25 mouse cellular contexts compared by ENCODE assay signal in the genomic region with DNA sequence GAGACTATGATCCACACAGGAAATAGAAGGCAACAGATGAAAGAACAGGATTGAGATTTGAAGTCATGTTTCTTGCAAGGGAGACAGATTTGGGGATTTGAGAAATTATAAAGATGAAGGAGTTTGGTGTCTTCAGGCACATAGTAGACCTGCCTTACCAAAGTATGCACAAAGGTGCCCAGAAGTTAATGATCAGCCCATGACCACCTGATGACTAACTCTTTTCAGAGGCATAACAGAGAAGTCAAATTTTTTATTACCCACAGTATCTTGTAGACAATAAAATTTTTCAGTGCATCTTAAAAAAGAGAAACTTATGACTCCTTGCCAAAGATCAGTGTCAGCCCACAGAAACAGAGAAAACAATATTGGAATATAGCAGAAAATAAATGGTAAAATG. TPM values are rescaled to one million over a fixed set of nuclear protein-coding genes. Genes with fewer than 3 reads are reported as not detected.
"Had no signal": no experiment of that assay in that cellular context is flagged by ENCODE, and none has a peak within 500 bp of the region (broad histone marks: within the 10 kb centered on the region; RNA-seq: fewer than 3 reads in every experiment).

No protein-coding gene starts in this region.

- H3K9me3 ChIP-seq: heart, embryonic 13.5 days; heart, embryonic 15.5 days; hindbrain, embryonic 13.5 days; hindbrain, embryonic 15.5 days; kidney, embryonic 15.5 days; limb, embryonic 13.5 days; limb, embryonic 15.5 days; liver, embryonic 12.5 days had no signal

- H3K4me1 ChIP-seq: heart, embryonic 13.5 days; heart, embryonic 15.5 days; hindbrain, embryonic 13.5 days; hindbrain, embryonic 15.5 days; kidney, embryonic 15.5 days; limb, embryonic 13.5 days; limb, embryonic 15.5 days; liver, embryonic 12.5 days had no signal

- H3K27ac ChIP-seq: gastrocnemius, adult 2 months; heart, embryonic 13.5 days; heart, embryonic 15.5 days; hindbrain, embryonic 13.5 days; hindbrain, embryonic 15.5 days; hindbrain, postnatal 0 days; kidney, embryonic 15.5 days; kidney, postnatal 0 days; limb, embryonic 13.5 days; limb, embryonic 15.5 days; liver, embryonic 12.5 days; liver, embryonic 14.5 days had no signal

- H3K36me3 ChIP-seq: heart, embryonic 13.5 days; heart, embryonic 15.5 days; hindbrain, embryonic 13.5 days; hindbrain, embryonic 15.5 days; kidney, embryonic 15.5 days; limb, embryonic 13.5 days; limb, embryonic 15.5 days; liver, embryonic 12.5 days had no signal

- H3K4me3 ChIP-seq: gastrocnemius, adult 2 months; heart, embryonic 13.5 days; heart, embryonic 15.5 days; hindbrain, embryonic 13.5 days; hindbrain, embryonic 15.5 days; kidney, embryonic 15.5 days; limb, embryonic 13.5 days; limb, embryonic 15.5 days; liver, embryonic 12.5 days had no signal

- H3K27me3 ChIP-seq: heart, embryonic 13.5 days; heart, embryonic 15.5 days; hindbrain, embryonic 13.5 days; hindbrain, embryonic 15.5 days; kidney, embryonic 15.5 days; limb, embryonic 13.5 days; limb, embryonic 15.5 days; liver, embryonic 12.5 days had no signal

- ATAC-seq: forebrain, embryonic 16.5 days; hindbrain, postnatal 0 days; liver, embryonic 12.5 days had no signal

- DNase-seq: gastrocnemius, adult 2 months; gastrocnemius, postnatal 10 days; gastrocnemius, postnatal 25 days; heart, adult 18-20 months; heart, postnatal 14 days; heart, postnatal 36 days; kidney, adult 18-20 months; kidney, postnatal 14 days; layer of hippocampus, adult 9-11 months; layer of hippocampus, postnatal 36 days; left cerebral cortex, postnatal 4 days had no signal

- H3K4me2 ChIP-seq: heart, embryonic 11.5 days; heart, embryonic 13.5 days; heart, embryonic 15.5 days; hindbrain, embryonic 13.5 days; hindbrain, embryonic 15.5 days; kidney, embryonic 15.5 days; limb, embryonic 13.5 days; limb, embryonic 15.5 days; liver, embryonic 12.5 days had no signal

- H3K9ac ChIP-seq: heart, embryonic 13.5 days; heart, embryonic 15.5 days; hindbrain, embryonic 13.5 days; hindbrain, embryonic 15.5 days; kidney, embryonic 15.5 days; limb, embryonic 13.5 days; limb, embryonic 15.5 days; liver, embryonic 12.5 days; liver, embryonic 14.5 days had no signal

RNA-seq across cellular contexts. Expression of gene Plscr4, which starts 12.6 kb away (rescaled TPM):
- total RNA-seq: granulocyte monocyte progenitor cell, adult 5-6 weeks had no signal
